In the genomic region with DNA sequence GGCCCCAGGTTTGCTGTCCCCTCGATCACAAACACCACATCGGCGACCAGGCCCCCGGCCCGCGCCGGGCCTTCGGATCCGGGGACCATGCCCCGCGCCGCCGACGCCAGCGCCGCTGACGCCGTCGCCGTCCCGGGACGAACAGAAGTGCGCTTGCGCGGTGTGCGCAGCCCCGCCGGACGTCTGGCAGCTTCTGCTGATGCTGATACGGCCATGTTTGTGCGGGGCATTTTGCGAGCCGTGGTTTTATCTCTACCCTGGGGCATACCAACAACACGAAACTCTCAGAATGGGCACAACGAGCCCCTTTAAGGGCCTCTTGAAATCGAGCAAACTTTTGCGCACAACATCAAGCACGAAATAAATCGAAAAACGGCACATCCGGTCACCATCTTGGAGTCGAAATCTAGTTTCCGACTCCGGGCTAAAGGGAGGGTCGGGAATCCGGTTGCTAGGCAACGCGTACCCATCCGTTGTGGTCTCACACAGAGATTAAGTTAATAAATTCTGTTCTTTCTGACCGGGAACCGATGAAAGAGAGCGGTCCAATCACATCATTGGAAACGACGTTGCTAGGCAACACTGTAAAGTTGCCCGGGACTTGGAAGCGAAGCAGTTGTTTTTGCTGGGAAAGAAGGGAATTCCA, we compare ENCODE assay signal across 8 mouse cellular contexts. TPM values are rescaled to one million over a fixed set of nuclear protein-coding genes. Genes with fewer than 3 reads are reported as not detected.
DNase-seq lines count a peak whose midpoint lies in the region; ATAC-seq lines count a peak whose summit lies in the region.

A gene (minus strand): TSS at position 437 of the 646 bp plus-strand sequence.

- H3K27ac ChIP-seq in hindbrain, embryonic 16.5 days (ENCODE audit: low read depth, low read length) = peak within 1 kb of the TSS; percentile 98
- H3K27ac ChIP-seq in macrophage = peak within 1 kb of the TSS; percentile 94

- H3K27me3 ChIP-seq in hindbrain, embryonic 16.5 days (replicated peaks; ENCODE audit: control insufficient read depth, insufficient read depth, low read length) = no peaks in the 10 kb centered on the region

- WGBS in hindbrain, embryonic 16.5 days = under 1% methylated on average over 56 of the region's 56 CpGs
- WGBS in macrophage (ENCODE audit: missing documents) = under 1% methylated on average over 56 of the region's 56 CpGs

- H3K4me1 ChIP-seq in hindbrain, embryonic 16.5 days (ENCODE audit: control insufficient read depth, insufficient read depth, low read depth, low read length) = peaks cover 49% of the 10 kb centered on the region

- peak; percentile 72 for ATAC-seq in hindbrain, embryonic 16.5 days

- H3K9me3 ChIP-seq in hindbrain, embryonic 16.5 days (ENCODE audit: control insufficient read depth, low read length) = no peaks in the 10 kb centered on the region

- H3K79me2 ChIP-seq in macrophage (ENCODE audit: inconsistent target) = peaks cover 38% of the 10 kb centered on the region

- H3K4me2 ChIP-seq in hindbrain, embryonic 16.5 days (ENCODE audit: low read length) = peak within 1 kb of the TSS; percentile 97

- H3K36me3 ChIP-seq in hindbrain, embryonic 16.5 days (ENCODE audit: control insufficient read depth, insufficient read depth, low read length) = peaks cover 5% of the 10 kb centered on the region; the same call in 1 of the 2 replicates
- H3K36me3 ChIP-seq in macrophage (ENCODE audit: inconsistent target) = no peaks in the 10 kb centered on the region

- H3K9ac ChIP-seq in hindbrain, embryonic 16.5 days (ENCODE audit: low read depth, low read length) = peak within 1 kb of the TSS; percentile 92

- peak; percentile 75 for DNase-seq in WW6 (ENCODE audit: low read depth, low spot score)
- peak; percentile 72 to 87 for DNase-seq in cerebellum, postnatal 4 days (ENCODE audit: low spot score in 2 of 2)
- DNase-seq in gastrocnemius, adult 18-20 months (ENCODE audit: low spot score) = peak; percentile 90
- DNase-seq in left cerebral cortex, adult 18-20 months (ENCODE audit: low spot score in 2 of 2) = peak; percentile 86 to 90
- peak; percentile 94 for DNase-seq in right cerebral cortex, adult 18-20 months
- DNase-seq in urinary bladder, postnatal 10 days (ENCODE audit: low spot score) = peak; percentile 56

- H3K4me3 ChIP-seq in hindbrain, embryonic 16.5 days (ENCODE audit: low read length) = peak within 1 kb of the TSS; percentile 92
- H3K4me3 ChIP-seq in macrophage (ENCODE audit: inconsistent target) = peak within 1 kb of the TSS; percentile 95

RNA-seq across cellular contexts. Expression of the gene that starts here (rescaled TPM):
- 10 to 100 TPM; 60.5 to 62.8 TPM for total RNA-seq in gastrocnemius, adult 18-20 months (2021)
- 136 and 158 TPM in 2 replicates for polyA plus RNA-seq in hindbrain, embryonic 16.5 days (2015; fragmentation: Nextera tagmentation; extraction: Ambion mirVana)
- total RNA-seq in left cerebral cortex, adult 18-20 months (2021) = 10 to 100 TPM; 85.9 to 94.9 TPM
- total RNA-seq in macrophage (2018; cell fraction: chromatin; rRNA removed) = 10 to 100 TPM in 25 of 26 experiments, 1 to 10 TPM in 1; 9.2 to 86.8 (median 38.6) TPM
- 10 to 100 TPM; 16.5 to 36.7 (median 27.2) TPM for total RNA-seq in macrophage (2018; cell fraction: cytosol; rRNA removed)
- 10 to 100 TPM in 25 of 26 experiments, 1 to 10 TPM in 1; 8.1 to 48.6 (median 20.6) TPM for total RNA-seq in macrophage (2018; cell fraction: nucleus; rRNA removed)
- 24.5 to 28.2 TPM (median 26.1 TPM) in 3 replicates for polyA plus RNA-seq in macrophage (2018)

Comparison
In these comparisons a context has a peak if more than half of its experiments do, and no peak if none do; other contexts are left out.
1. Peak in every context shown above with its lines: DNase-seq, ATAC-seq, H3K4me3 ChIP-seq and H3K27ac ChIP-seq.